Mouse (Mus musculus): ENCODE results near the gene 2610001J05Rik. TPM values are rescaled to one million over a fixed set of nuclear protein-coding genes. Genes with fewer than 3 reads are reported as not detected.
A peak's percentile ranks its signal among the peaks of the same experiment; 100 is the strongest.
"Not testable (repeated sequence)": the region's sequence is repeated elsewhere in the genome, so short reads cannot be mapped to it uniquely, and the experiment has no call there.

2610001J05Rik gene
- total RNA-seq (2021), result 38.8 and 41.9 TPM in 2 replicates
- long read RNA-seq, experiment 1, transcript 2610001J05Rik-203 (1 exons, 1,606 nt), result major isoform, 37 of 57 reads
- long read RNA-seq, experiment 1, transcript 2610001J05Rik-201 (3 exons, 3,177 nt), result minor isoform, 19 of 57 reads
- long read RNA-seq, experiment 1, partial matches to known transcripts, result 0 of 57 reads
- long read RNA-seq, experiment 1, other reads (novel, unspliced or antisense), result 0 of 57 reads
- long read RNA-seq, experiment 2, transcript 2610001J05Rik-201 (3 exons, 3,177 nt), result minor isoform, 11 of 43 reads
- long read RNA-seq, experiment 2, transcript 2610001J05Rik-203 (1 exons, 1,606 nt), result major isoform, 30 of 43 reads
- long read RNA-seq, experiment 2, partial matches to known transcripts, result 0 of 43 reads
- long read RNA-seq, experiment 2, other reads (novel, unspliced or antisense), result 2 of 43 reads

GRCm38 (mm10) chr6:13870919-13871624, at the start of gene 2610001J05Rik:
TSS of gene 2610001J05Rik (minus strand) at chr6:13871518.
- DNase-seq, result peak; percentile 94

GRCm38 (mm10) chr6:13909762-13910537, 38.6 kb upstream of the 2610001J05Rik start:
- peak; percentile 24 for DNase-seq

- no peak for DNase-seq
Measured at GRCm38 (mm10) chr6:13902941-13903627, 31.8 kb upstream of the 2610001J05Rik start.

GRCm38 (mm10) chr6:13884877-13885592, 13.7 kb upstream of the 2610001J05Rik start:
- no peak for DNase-seq

GRCm38 (mm10) chr6:13882919-13883318, 11.6 kb upstream of the 2610001J05Rik start:
- DNase-seq, result no peak

- no peak for DNase-seq
Measured at GRCm38 (mm10) chr6:13873959-13874358, 2.6 kb upstream of the 2610001J05Rik start.

- DNase-seq, result no peak
Measured at GRCm38 (mm10) chr6:13872076-13872475, 758 bp upstream of the 2610001J05Rik start.

- DNase-seq, result no peak
Measured at GRCm38 (mm10) chr6:13871625-13871958, 274 bp upstream of the 2610001J05Rik start.

GRCm38 (mm10) chr6:13870289-13870741, 1.0 kb downstream of the 2610001J05Rik start:
- DNase-seq, result no peak

GRCm38 (mm10) chr6:13860596-13860995, 10.7 kb downstream of the 2610001J05Rik start:
- no peak for DNase-seq

GRCm38 (mm10) chr6:13859877-13860585, 11.3 kb downstream of the 2610001J05Rik start:
- no peak for DNase-seq

GRCm38 (mm10) chr6:13854230-13854629, 17.1 kb downstream of the 2610001J05Rik start:
- DNase-seq, result no peak

- DNase-seq, result no peak
Measured at GRCm38 (mm10) chr6:13853244-13853643, 18.1 kb downstream of the 2610001J05Rik start.

GRCm38 (mm10) chr6:13846031-13846430, 25.3 kb downstream of the 2610001J05Rik start:
- DNase-seq, result not testable (repeated sequence)

- no peak for DNase-seq
Measured at GRCm38 (mm10) chr6:13839345-13840054, 31.8 kb downstream of the 2610001J05Rik start, which contains the start of gene Gpr85. TSS of gene Gpr85 (minus strand) at chr6:13839942.

GRCm38 (mm10) chr6:13838677-13839344, 32.5 kb downstream of the 2610001J05Rik start:
- DNase-seq, result peak; percentile 84

- no peak for DNase-seq
Measured at GRCm38 (mm10) chr6:13837916-13838676, 33.2 kb downstream of the 2610001J05Rik start.

- DNase-seq, result no peak
Measured at GRCm38 (mm10) chr6:13836967-13837570, 34.2 kb downstream of the 2610001J05Rik start.
